Mouse (Mus musculus) kidney, postnatal 0 days (tissue): Measurements from ENCODE around the gene Hexim1. TPM values are rescaled to one million over a fixed set of nuclear protein-coding genes. Genes with fewer than 3 reads are reported as not detected.

Source experiments
- ATAC-seq: fragments of 200-750 bp; cut with Nextera tagmentation; replicated peaks from 2 replicates; pipeline ENCODE4 v1.8.0; 2017; ENCODE audit warnings: low read depth, moderate number of reproducible peaks, moderate TSS enrichment, moderate library complexity; ENCODE audit not compliant: low FRiP score
- DNase-seq: peaks from one replicate; pipeline ENCODE4 v3.0.0-alpha.2; 2016; ENCODE audit warnings: low spot score
- H3K27ac ChIP-seq: fragments of 300-500 bp; sonication (generic); 2 replicates; pipeline ENCODE4 v1.5.1; 2014; ENCODE audit warnings: mild to moderate bottlenecking
- H3K27me3 ChIP-seq: fragments of 300-500 bp; sonication (generic); 2 replicates; pipeline ENCODE4 v1.6.1; 2014; ENCODE audit warnings: low read length, mixed read lengths; ENCODE audit not compliant: insufficient read depth
- H3K36me3 ChIP-seq: fragments of 300-500 bp; sonication (generic); 2 replicates; pipeline ENCODE4 v1.6.1; 2014; ENCODE audit warnings: low read length, mixed read lengths; ENCODE audit not compliant: insufficient read depth
- H3K4me1 ChIP-seq: fragments of 300-500 bp; sonication (generic); replicated peaks from 2 replicates; pipeline ENCODE4 v1.6.1; 2014; ENCODE audit warnings: antibody characterized with exemption, low read length, mixed read lengths; ENCODE audit not compliant: insufficient read depth
- H3K4me2 ChIP-seq: fragments of 300-500 bp; sonication (generic); 2 replicates; pipeline ENCODE4 v1.6.1; 2014; ENCODE audit warnings: mild to moderate bottlenecking, low read length, moderate library complexity, mixed read lengths
- H3K4me3 ChIP-seq: fragments of 300-500 bp; sonication (generic); replicated peaks from 2 replicates; pipeline ENCODE4 v1.5.1; 2014; ENCODE audit warnings: low read depth, low read length
- H3K9ac ChIP-seq: fragments of 300-500 bp; sonication (generic); 2 replicates; pipeline ENCODE4 v1.6.1; 2014; ENCODE audit warnings: low read depth, low read length
- H3K9me3 ChIP-seq: fragments of 300-500 bp; sonication (generic); replicated peaks from 2 replicates; pipeline ENCODE4 v1.6.1; 2016; ENCODE audit warnings: low read length, inconsistent platforms, mixed read lengths
- CTCF ChIP-seq: IDR thresholded peaks from 2 replicates; pipeline ENCODE4 v1.5.1; 2016; ENCODE audit warnings: antibody characterized with exemption, low read depth, mild to moderate bottlenecking, moderate library complexity
- WGBS: fragments of 180-500 bp; shearing (Covaris S2); extraction: QIAGEN DNeasy Blood & Tissue Kit; methylation state at CpG from one replicate; pipeline ENCODE4 v1.1.7; 2014; 5-methylcytosine and 5-hydroxymethylcytosine counted together
- polyA plus RNA-seq: library from polyadenylated mRNA; unstranded; fragments of >200 nt; fragmentation: Nextera tagmentation; extraction: Ambion mirVana; gene quantifications from 2 replicates; pipeline ENCODE4 v1.2.1, GENCODE M21; 2015

Hexim1 gene
- polyA plus RNA-seq, 1 experiment from 2014 or later = 6.8 TPM

- Histone ChIP-seq H3K27ac (no peak overlapping the region), H3K4me2 (no peak overlapping the region), H3K27me3 (no peaks in the 10 kb centered on the region), H3K4me3 (no peak overlapping the region), H3K9me3 (no peaks in the 10 kb centered on the region), H3K36me3 (no peaks in the 10 kb centered on the region), H3K9ac (no peak overlapping the region), H3K4me1 (peaks cover 14% of the 10 kb centered on the region; the same call in 1 of the 2 replicates)
- 44% methylated on average over 5 of the region's 5 CpGs for WGBS
- no peak for TF ChIP-seq CTCF
- ATAC-seq (no peak), DNase-seq (no peak)
Observed at GRCm38 (mm10) chr11:103120315-103120714, 4.3 kb downstream of the Hexim1 start.

GRCm38 (mm10) chr11:103131701-103132575, 15.9 kb downstream of the Hexim1 start, which contains the start of gene Hexim2:
Gene Hexim2 (plus strand): TSS chr11:103132429.
- WGBS = under 1% methylated on average over 39 of the region's 39 CpGs
- peak within 1 kb of the TSS; percentile 98 for H3K27ac ChIP-seq
- peak; percentile 49 for ATAC-seq
- H3K4me3 ChIP-seq = peak within 1 kb of the TSS; percentile 92
- no peaks in the 10 kb centered on the region for H3K9me3 ChIP-seq
- no peaks in the 10 kb centered on the region for H3K36me3 ChIP-seq
- H3K27me3 ChIP-seq = no peaks in the 10 kb centered on the region
- peak within 1 kb of the TSS; percentile 61 for H3K4me2 ChIP-seq
- TF ChIP-seq CTCF = no peak
- H3K9ac ChIP-seq = peak within 1 kb of the TSS; percentile 99
- DNase-seq = peak; percentile 71
- H3K4me1 ChIP-seq = peaks cover 16% of the 10 kb centered on the region

GRCm38 (mm10) chr11:103132576-103133455, 16.8 kb downstream of the Hexim1 start:
- 1% methylated on average over 56 of the region's 58 CpGs for WGBS
- peak; percentile 100 for DNase-seq
- H3K36me3 ChIP-seq = no peaks in the 10 kb centered on the region

GRCm38 (mm10) chr11:103133456-103134185, 17.6 kb downstream of the Hexim1 start:
- ATAC-seq = no peak
- peak overlapping the region; percentile 53 for H3K4me2 ChIP-seq
- WGBS = 55% methylated on average over 6 of the region's 6 CpGs

More at GRCm38 (mm10) chr11:103132576-103133455, 16.8 kb downstream of the Hexim1 start:
- ATAC-seq = peak; percentile 94
- Histone ChIP-seq H3K4me2 (peak overlapping the region; percentile 61), H3K4me3 (peak overlapping the region; percentile 92), H3K9ac (peak overlapping the region; percentile 99), H3K27me3 (no peaks in the 10 kb centered on the region), H3K4me1 (peaks cover 16% of the 10 kb centered on the region), H3K9me3 (no peaks in the 10 kb centered on the region), H3K27ac (peak overlapping the region; percentile 98)
- no peak for TF ChIP-seq CTCF

GRCm38 (mm10) chr11:103134221-103134620, 18.2 kb downstream of the Hexim1 start:
- Histone ChIP-seq H3K9me3 (no peaks in the 10 kb centered on the region), H3K36me3 (0 out of 2 replicates have a peak, but pooled peaks cover 4% of the 10 kb centered on the region), H3K4me1 (peaks cover 16% of the 10 kb centered on the region), H3K4me3 (no peak overlapping the region), H3K9ac (no peak overlapping the region), H3K27ac (peak overlapping the region; percentile 87; the same call in 1 of the 2 replicates), H3K27me3 (no peaks in the 10 kb centered on the region), H3K4me2 (no peak overlapping the region)
- DNase-seq (no peak), ATAC-seq (no peak)
- TF ChIP-seq CTCF = no peak
- WGBS = 75% methylated on average over 3 of the region's 3 CpGs

More at GRCm38 (mm10) chr11:103133456-103134185, 17.6 kb downstream of the Hexim1 start:
- Histone ChIP-seq H3K9me3 (no peaks in the 10 kb centered on the region), H3K27me3 (no peaks in the 10 kb centered on the region), H3K36me3 (0 out of 2 replicates have a peak, but pooled peaks cover 1% of the 10 kb centered on the region), H3K4me1 (peaks cover 16% of the 10 kb centered on the region), H3K27ac (peak overlapping the region; percentile 87), H3K4me3 (0 out of 2 replicates have a peak overlapping the region, but pooled peaks have one; percentile 13), H3K9ac (peak overlapping the region; percentile 43; the same call in 1 of the 2 replicates)
- no peak for TF ChIP-seq CTCF
- DNase-seq = no peak
